Mouse (Mus musculus) limb, embryonic 14.5 days (tissue): ENCODE results near the gene Pi16. TPM values are rescaled to one million over a fixed set of nuclear protein-coding genes. Genes with fewer than 3 reads are reported as not detected.

ENCODE experiments used
- ATAC-seq: fragments of 200-750 bp; cut with Nextera tagmentation; 2 replicates; pipeline ENCODE4 v1.8.0; 2017; ENCODE audit warnings: low read depth, moderate number of reproducible peaks, moderate TSS enrichment; ENCODE audit not compliant: low FRiP score
- DNase-seq: peaks from one replicate; pipeline ENCODE4 v3.0.0-alpha.2; 2015; ENCODE audit warnings: low spot score
- H3K27ac ChIP-seq: fragments of 300-500 bp; sonication (generic); replicated peaks from 2 replicates; pipeline ENCODE4 v1.5.1; 2014; ENCODE audit warnings: low read depth, mild to moderate bottlenecking, low read length, moderate library complexity, mixed read lengths
- H3K27me3 ChIP-seq: fragments of 300-500 bp; sonication (generic); 2 replicates; pipeline ENCODE4 v1.6.1; 2014; ENCODE audit warnings: low read length, mixed read lengths; ENCODE audit not compliant: control insufficient read depth, insufficient read depth
- H3K36me3 ChIP-seq: fragments of 300-500 bp; sonication (generic); 2 replicates; pipeline ENCODE4 v1.6.1; 2014; ENCODE audit warnings: mild to moderate bottlenecking, low read length, moderate library complexity, mixed read lengths; ENCODE audit not compliant: control insufficient read depth, insufficient read depth
- H3K4me1 ChIP-seq: fragments of 300-500 bp; sonication (generic); 2 replicates; pipeline ENCODE4 v1.6.1; 2014; ENCODE audit warnings: antibody characterized with exemption, low read length, mixed read lengths; ENCODE audit not compliant: control insufficient read depth, insufficient read depth
- H3K4me2 ChIP-seq: fragments of 300-500 bp; sonication (generic); replicated peaks from 2 replicates; pipeline ENCODE4 v1.6.1; 2014; ENCODE audit warnings: low read depth, mild to moderate bottlenecking, low read length, moderate library complexity; ENCODE audit not compliant: severe bottlenecking
- H3K4me3 ChIP-seq: fragments of 300-500 bp; sonication (generic); replicated peaks from 2 replicates; pipeline ENCODE4 v1.5.1; 2014; ENCODE audit warnings: low read length
- H3K9ac ChIP-seq: fragments of 300-500 bp; sonication (generic); 2 replicates; pipeline ENCODE4 v1.6.1; 2014; ENCODE audit warnings: mild to moderate bottlenecking, low read depth, low read length, moderate library complexity; ENCODE audit not compliant: severe bottlenecking
- H3K9me3 ChIP-seq: fragments of 300-500 bp; sonication (generic); 2 replicates; pipeline ENCODE4 v1.6.1; 2016; ENCODE audit warnings: low read length; ENCODE audit not compliant: control insufficient read depth
- POLR2A ChIP-seq: fragments of 200-500 bp; IDR thresholded peaks from 2 replicates; pipeline ENCODE4 v1.8.0; 2012; ENCODE audit warnings: inconsistent platforms, mild to moderate bottlenecking, moderate library complexity, borderline replicate concordance; ENCODE audit not compliant: insufficient read depth, insufficient read length; ENCODE audit errors: extremely low read depth
- WGBS: fragments of 180-500 bp; shearing (Covaris S2); extraction: QIAGEN DNeasy Blood & Tissue Kit; methylation state at CpG from one replicate; pipeline ENCODE4 v1.1.7; 2014; 5-methylcytosine and 5-hydroxymethylcytosine counted together
- polyA plus RNA-seq, 2 experiments: library from polyadenylated mRNA; depleted of rRNA in 1 of 2; stranded (reverse) in 1 of 2; unstranded in 1 of 2; fragments of >200 nt; fragmentation: Nextera tagmentation in 1 of 2; extraction: Ambion mirVana in 1 of 2; gene quantifications; 2 replicates each; pipeline versions ENCODE4 v1.2.1 to v1.2.3; 2012 to 2014

Gene Pi16
- polyA plus RNA-seq, 2 experiments, result 2.2 to 2.6 TPM

- Histone ChIP-seq H3K4me1 (no peaks in the 10 kb centered on the region; the same call in 1 of the 2 replicates), H3K36me3 (peaks cover 47% of the 10 kb centered on the region), H3K4me2 (no peak overlapping the region), H3K27me3 (no peaks in the 10 kb centered on the region), H3K9ac (no peak overlapping the region), H3K9me3 (no peaks in the 10 kb centered on the region), H3K27ac (no peak overlapping the region), H3K4me3 (no peak overlapping the region)
- 82% methylated on average over 7 of the region's 7 CpGs for WGBS
- TF ChIP-seq POLR2A, result no peak
- no peak for ATAC-seq
- DNase-seq, result no peak
These were observed 25.7 kb upstream of the Pi16 start for GRCm38 (mm10) chr17:29291793-29292192.

GRCm38 (mm10) chr17:29292996-29293395 lies 24.5 kb upstream of the Pi16 start:
- DNase-seq (no peak), ATAC-seq (no peak)
- H3K27me3 ChIP-seq, result no peaks in the 10 kb centered on the region
- TF ChIP-seq POLR2A, result no peak
- no peak overlapping the region for H3K9ac ChIP-seq
- peaks cover 49% of the 10 kb centered on the region for H3K36me3 ChIP-seq
- no peak overlapping the region for H3K4me2 ChIP-seq
- H3K4me3 ChIP-seq, result no peak overlapping the region
- peaks cover 8% of the 10 kb centered on the region for H3K4me1 ChIP-seq
- 85% methylated on average over 3 of the region's 3 CpGs for WGBS
- no peak overlapping the region for H3K27ac ChIP-seq
- H3K9me3 ChIP-seq, result no peaks in the 10 kb centered on the region

DNA sequence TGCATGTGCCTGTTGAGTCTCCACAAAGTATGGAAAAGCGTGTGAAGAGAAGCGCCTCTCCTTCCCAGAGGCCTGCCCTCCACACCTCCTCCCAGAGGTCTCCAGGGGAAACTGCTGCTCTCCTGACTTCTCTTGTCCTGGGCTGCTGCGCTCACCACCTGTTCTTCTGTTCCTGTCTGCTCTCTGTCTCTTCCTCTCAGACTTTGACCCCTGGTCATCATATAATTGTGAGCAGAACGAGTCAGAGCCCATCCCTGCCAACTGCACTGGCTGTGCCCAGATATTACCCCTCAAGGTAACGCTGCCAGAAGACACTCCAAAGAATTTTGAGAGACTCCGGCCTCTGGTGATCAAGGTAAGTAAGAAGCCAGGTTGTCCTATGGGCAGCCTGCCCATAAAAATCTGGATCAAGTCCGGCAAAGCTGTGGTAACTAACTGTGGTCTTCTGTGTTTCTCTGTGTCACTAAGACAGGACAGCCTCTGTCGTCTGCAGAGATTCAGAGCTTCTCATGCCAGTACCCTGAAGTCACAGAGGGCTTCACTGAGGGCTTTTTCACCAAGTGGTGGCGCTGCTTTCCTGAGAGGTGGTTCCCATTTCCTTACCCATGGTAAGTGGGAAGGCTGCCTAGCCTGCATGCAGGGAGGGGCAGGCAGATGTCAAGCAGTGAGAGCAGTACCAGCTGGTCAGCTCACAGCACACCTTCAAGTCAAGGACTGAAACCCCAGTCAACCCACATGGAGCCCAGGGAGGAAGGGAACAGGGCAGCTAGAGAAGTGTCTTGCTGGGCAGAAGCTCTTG lies 23.5 kb upstream of the Pi16 start:
- no peak for TF ChIP-seq POLR2A
- no peak overlapping the region for H3K4me3 ChIP-seq
- no peak for ATAC-seq
- H3K4me1 ChIP-seq, result peaks cover 8% of the 10 kb centered on the region
- peaks cover 48% of the 10 kb centered on the region for H3K36me3 ChIP-seq
- H3K4me2 ChIP-seq, result no peak overlapping the region
- no peak overlapping the region for H3K9ac ChIP-seq
- H3K27me3 ChIP-seq, result no peaks in the 10 kb centered on the region
- WGBS, result 67% methylated on average over 9 of the region's 9 CpGs
- H3K9me3 ChIP-seq, result no peaks in the 10 kb centered on the region
- H3K27ac ChIP-seq, result no peak overlapping the region
- no peak for DNase-seq

DNA sequence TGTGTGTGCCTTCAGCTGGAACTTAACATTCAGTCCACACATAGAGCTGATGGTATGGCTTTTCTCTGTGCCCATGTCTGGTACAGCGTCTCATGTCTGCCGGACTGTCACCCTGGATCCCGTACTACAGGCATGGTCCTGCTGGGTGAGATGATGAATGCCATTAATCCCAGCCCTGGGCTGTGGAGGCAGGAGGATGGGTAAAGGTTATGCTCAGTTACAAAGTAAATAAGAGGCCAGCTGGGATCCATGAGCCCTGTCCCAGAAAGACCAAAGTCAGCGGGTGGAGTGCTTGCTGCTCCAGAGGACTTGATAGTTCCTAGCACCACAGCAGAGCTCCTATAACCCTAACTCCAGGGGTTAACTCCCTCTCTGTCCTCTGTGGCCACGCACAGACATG lies 21.6 kb upstream of the Pi16 start:
- no peak for TF ChIP-seq POLR2A
- peaks cover 56% of the 10 kb centered on the region for H3K36me3 ChIP-seq
- H3K4me3 ChIP-seq, result no peak overlapping the region
- DNase-seq, result no peak
- H3K27ac ChIP-seq, result no peak overlapping the region
- WGBS, result 68% methylated on average over 5 of the region's 5 CpGs
- H3K9me3 ChIP-seq, result no peaks in the 10 kb centered on the region
- H3K4me1 ChIP-seq, result peaks cover 8% of the 10 kb centered on the region
- H3K9ac ChIP-seq, result no peak overlapping the region
- ATAC-seq, result no peak
- no peak overlapping the region for H3K4me2 ChIP-seq
- no peaks in the 10 kb centered on the region for H3K27me3 ChIP-seq

GRCm38 (mm10) chr17:29297321-29297720 lies 20.2 kb upstream of the Pi16 start:
- no peaks in the 10 kb centered on the region for H3K9me3 ChIP-seq
- DNase-seq, result no peak
- no peaks in the 10 kb centered on the region for H3K27me3 ChIP-seq
- no peak; the same call in 1 of the 2 replicates for ATAC-seq
- no peak overlapping the region for H3K4me3 ChIP-seq
- H3K9ac ChIP-seq, result no peak overlapping the region
- peaks cover 8% of the 10 kb centered on the region for H3K4me1 ChIP-seq
- H3K36me3 ChIP-seq, result peaks cover 53% of the 10 kb centered on the region
- no peak overlapping the region for H3K4me2 ChIP-seq
- 27% methylated on average over 10 of the region's 10 CpGs for WGBS
- no peak for TF ChIP-seq POLR2A
- no peak overlapping the region for H3K27ac ChIP-seq
